Mouse (Mus musculus): ENCODE measurements around the gene Nup210l. TPM values are rescaled to one million over a fixed set of nuclear protein-coding genes. Genes with fewer than 3 reads are reported as not detected.
A peak's percentile ranks its signal among the peaks of the same experiment; 100 is the strongest.

Gene Nup210l
- polyA plus RNA-seq, 1 experiment from 2014 or later: 0.26 TPM

- peaks cover 31% of the 10 kb centered on the region for H3K4me1 ChIP-seq (ENCODE audit: control insufficient read depth, insufficient read depth, low read depth, low read length)
- no peak overlapping the region for H3K9ac ChIP-seq (ENCODE audit: low read depth, low read length)
- no peaks in the 10 kb centered on the region for H3K36me3 ChIP-seq (ENCODE audit: control insufficient read depth, insufficient read depth, low read length)
- H3K27ac ChIP-seq (ENCODE audit: low read depth, low read length): no peak overlapping the region
- 64% methylated on average over 5 of the region's 5 CpGs for WGBS
- H3K4me3 ChIP-seq (ENCODE audit: low read length): no peak overlapping the region
- no peak for ATAC-seq
- no peaks in the 10 kb centered on the region for H3K9me3 ChIP-seq (ENCODE audit: control insufficient read depth, low read length)
- no peaks in the 10 kb centered on the region for H3K27me3 ChIP-seq (replicated peaks; ENCODE audit: control insufficient read depth, insufficient read depth, low read length)
- H3K4me2 ChIP-seq (ENCODE audit: low read length): no peak overlapping the region
Measured at GRCm38 (mm10) chr3:90078224-90078623, 25.7 kb upstream of the Nup210l start.

GRCm38 (mm10) chr3:90079133-90079762, 24.7 kb upstream of the Nup210l start:
- peak; percentile 96 for ATAC-seq
- peaks cover 41% of the 10 kb centered on the region for H3K4me1 ChIP-seq (ENCODE audit: control insufficient read depth, insufficient read depth, low read depth, low read length)

GRCm38 (mm10) chr3:90079763-90080497, 24.0 kb upstream of the Nup210l start:
- Histone ChIP-seq H3K9me3 (ENCODE audit: control insufficient read depth, low read length) (no peaks in the 10 kb centered on the region), H3K9ac (ENCODE audit: low read depth, low read length) (peak overlapping the region; percentile 77), H3K27ac (ENCODE audit: low read depth, low read length) (peak overlapping the region; percentile 88), H3K27me3 (replicated peaks; ENCODE audit: control insufficient read depth, insufficient read depth, low read length) (no peaks in the 10 kb centered on the region), H3K4me3 (ENCODE audit: low read length) (peak overlapping the region; percentile 92), H3K36me3 (ENCODE audit: control insufficient read depth, insufficient read depth, low read length) (no peaks in the 10 kb centered on the region), H3K4me1 (ENCODE audit: control insufficient read depth, insufficient read depth, low read depth, low read length) (peaks cover 43% of the 10 kb centered on the region), H3K4me2 (ENCODE audit: low read length) (peak overlapping the region; percentile 76)
- WGBS: 0% methylated on average over 48 of the region's 53 CpGs
- ATAC-seq: peak; percentile 69

More at GRCm38 (mm10) chr3:90079133-90079762, 24.7 kb upstream of the Nup210l start:
- H3K27ac ChIP-seq (ENCODE audit: low read depth, low read length): peak overlapping the region; percentile 88
- peak overlapping the region; percentile 77 for H3K9ac ChIP-seq (ENCODE audit: low read depth, low read length)
- peak overlapping the region; percentile 92 for H3K4me3 ChIP-seq (ENCODE audit: low read length)
- no peaks in the 10 kb centered on the region for H3K36me3 ChIP-seq (ENCODE audit: control insufficient read depth, insufficient read depth, low read length)
- 0% methylated on average over 33 of the region's 33 CpGs for WGBS
- H3K9me3 ChIP-seq (ENCODE audit: control insufficient read depth, low read length): no peaks in the 10 kb centered on the region
- no peaks in the 10 kb centered on the region for H3K27me3 ChIP-seq (replicated peaks; ENCODE audit: control insufficient read depth, insufficient read depth, low read length)
- peak overlapping the region; percentile 76 for H3K4me2 ChIP-seq (ENCODE audit: low read length)

- peak overlapping the region; percentile 77 for H3K9ac ChIP-seq (ENCODE audit: low read depth, low read length)
- H3K4me1 ChIP-seq (ENCODE audit: control insufficient read depth, insufficient read depth, low read depth, low read length): peaks cover 43% of the 10 kb centered on the region
- no peaks in the 10 kb centered on the region for H3K36me3 ChIP-seq (ENCODE audit: control insufficient read depth, insufficient read depth, low read length)
- no peaks in the 10 kb centered on the region for H3K9me3 ChIP-seq (ENCODE audit: control insufficient read depth, low read length)
- 2% methylated on average over 6 of the region's 6 CpGs for WGBS
- H3K4me2 ChIP-seq (ENCODE audit: low read length): peak overlapping the region; percentile 76
- H3K27ac ChIP-seq (ENCODE audit: low read depth, low read length): peak overlapping the region; percentile 88; the same call in 1 of the 2 replicates
- no peak for ATAC-seq
- H3K4me3 ChIP-seq (ENCODE audit: low read length): peak overlapping the region; percentile 92
- H3K27me3 ChIP-seq (replicated peaks; ENCODE audit: control insufficient read depth, insufficient read depth, low read length): no peaks in the 10 kb centered on the region
Measured at GRCm38 (mm10) chr3:90080498-90080863, 23.5 kb upstream of the Nup210l start.

GRCm38 (mm10) chr3:90081365-90082240, 22.3 kb upstream of the Nup210l start:
- Histone ChIP-seq H3K4me1 (ENCODE audit: control insufficient read depth, insufficient read depth, low read depth, low read length) (peaks cover 43% of the 10 kb centered on the region), H3K27me3 (replicated peaks; ENCODE audit: control insufficient read depth, insufficient read depth, low read length) (no peaks in the 10 kb centered on the region), H3K9me3 (ENCODE audit: control insufficient read depth, low read length) (no peaks in the 10 kb centered on the region), H3K36me3 (ENCODE audit: control insufficient read depth, insufficient read depth, low read length) (no peaks in the 10 kb centered on the region), H3K4me2 (ENCODE audit: low read length) (peak overlapping the region; percentile 76), H3K27ac (ENCODE audit: low read depth, low read length) (no peak overlapping the region), H3K9ac (ENCODE audit: low read depth, low read length) (no peak overlapping the region; the same call in 1 of the 2 replicates), H3K4me3 (ENCODE audit: low read length) (no peak overlapping the region)
- 74% methylated on average over 5 of the region's 5 CpGs for WGBS
- ATAC-seq: no peak

GRCm38 (mm10) chr3:90083034-90083433, 20.9 kb upstream of the Nup210l start:
- WGBS: 60% methylated on average over 5 of the region's 5 CpGs
- H3K4me2 ChIP-seq (ENCODE audit: low read length): peak overlapping the region; percentile 22; the same call in 1 of the 2 replicates
- peak overlapping the region; percentile 55; the same call in 1 of the 2 replicates for H3K27ac ChIP-seq (ENCODE audit: low read depth, low read length)
- no peak overlapping the region for H3K4me3 ChIP-seq (ENCODE audit: low read length)
- ATAC-seq: no peak
- no peak overlapping the region for H3K9ac ChIP-seq (ENCODE audit: low read depth, low read length)
- H3K36me3 ChIP-seq (ENCODE audit: control insufficient read depth, insufficient read depth, low read length): peaks cover 11% of the 10 kb centered on the region
- no peaks in the 10 kb centered on the region for H3K27me3 ChIP-seq (replicated peaks; ENCODE audit: control insufficient read depth, insufficient read depth, low read length)
- H3K9me3 ChIP-seq (ENCODE audit: control insufficient read depth, low read length): no peaks in the 10 kb centered on the region
- peaks cover 39% of the 10 kb centered on the region for H3K4me1 ChIP-seq (ENCODE audit: control insufficient read depth, insufficient read depth, low read depth, low read length)

GRCm38 (mm10) chr3:90083698-90084324, 20.1 kb upstream of the Nup210l start:
- no peak for ATAC-seq
- H3K4me3 ChIP-seq (ENCODE audit: low read length): no peak overlapping the region
- peaks cover 15% of the 10 kb centered on the region for H3K36me3 ChIP-seq (ENCODE audit: control insufficient read depth, insufficient read depth, low read length)
- H3K4me2 ChIP-seq (ENCODE audit: low read length): peak overlapping the region; percentile 22
- H3K9me3 ChIP-seq (ENCODE audit: control insufficient read depth, low read length): no peaks in the 10 kb centered on the region
- H3K27me3 ChIP-seq (replicated peaks; ENCODE audit: control insufficient read depth, insufficient read depth, low read length): no peaks in the 10 kb centered on the region
- peak overlapping the region; percentile 55 for H3K27ac ChIP-seq (ENCODE audit: low read depth, low read length)
- H3K4me1 ChIP-seq (ENCODE audit: control insufficient read depth, insufficient read depth, low read depth, low read length): peaks cover 37% of the 10 kb centered on the region
- WGBS: 40% methylated on average over 3 of the region's 3 CpGs
- no peak overlapping the region for H3K9ac ChIP-seq (ENCODE audit: low read depth, low read length)

GRCm38 (mm10) chr3:90084790-90085189, 19.1 kb upstream of the Nup210l start:
- no peak overlapping the region for H3K4me3 ChIP-seq (ENCODE audit: low read length)
- peaks cover 35% of the 10 kb centered on the region for H3K4me1 ChIP-seq (ENCODE audit: control insufficient read depth, insufficient read depth, low read depth, low read length)
- H3K9me3 ChIP-seq (ENCODE audit: control insufficient read depth, low read length): no peaks in the 10 kb centered on the region
- no peak overlapping the region for H3K4me2 ChIP-seq (ENCODE audit: low read length)
- no peak for ATAC-seq
- peaks cover 22% of the 10 kb centered on the region for H3K36me3 ChIP-seq (ENCODE audit: control insufficient read depth, insufficient read depth, low read length)
- H3K9ac ChIP-seq (ENCODE audit: low read depth, low read length): no peak overlapping the region
- 72% methylated on average over 4 of the region's 4 CpGs for WGBS
- no peak overlapping the region for H3K27ac ChIP-seq (ENCODE audit: low read depth, low read length)
- no peaks in the 10 kb centered on the region for H3K27me3 ChIP-seq (replicated peaks; ENCODE audit: control insufficient read depth, insufficient read depth, low read length)
